Mouse (Mus musculus): ENCODE measurements around the gene Cdc6. TPM values are rescaled to one million over a fixed set of nuclear protein-coding genes. Genes with fewer than 3 reads are reported as not detected.

The Cdc6 gene
- total RNA-seq, 2 experiments from 2014 or later: 0.52 to 0.64 TPM

- Histone ChIP-seq H3K27ac (peak overlapping the region; percentile 81; the same call in 1 of the 2 replicates), H3K4me3 (no peak overlapping the region)
- no peak for TF ChIP-seq CTCF (conservative IDR thresholded peaks at IDR 0.05)
- DNase-seq (ENCODE audit: low spot score in 2 of 2): no peak
Measured at GRCm38 (mm10) chr11:98964616-98965415, 57.2 kb downstream of the Cdc6 start.

GRCm38 (mm10) chr11:98965416-98966077 lies 57.9 kb downstream of the Cdc6 start:
- Histone ChIP-seq H3K4me3 (no peak overlapping the region), H3K27ac (peak overlapping the region; percentile 53; the same call in 1 of the 2 replicates)
- DNase-seq (ENCODE audit: low spot score in 2 of 2): no peak
- no peak for TF ChIP-seq CTCF (conservative IDR thresholded peaks at IDR 0.05)

DNA sequence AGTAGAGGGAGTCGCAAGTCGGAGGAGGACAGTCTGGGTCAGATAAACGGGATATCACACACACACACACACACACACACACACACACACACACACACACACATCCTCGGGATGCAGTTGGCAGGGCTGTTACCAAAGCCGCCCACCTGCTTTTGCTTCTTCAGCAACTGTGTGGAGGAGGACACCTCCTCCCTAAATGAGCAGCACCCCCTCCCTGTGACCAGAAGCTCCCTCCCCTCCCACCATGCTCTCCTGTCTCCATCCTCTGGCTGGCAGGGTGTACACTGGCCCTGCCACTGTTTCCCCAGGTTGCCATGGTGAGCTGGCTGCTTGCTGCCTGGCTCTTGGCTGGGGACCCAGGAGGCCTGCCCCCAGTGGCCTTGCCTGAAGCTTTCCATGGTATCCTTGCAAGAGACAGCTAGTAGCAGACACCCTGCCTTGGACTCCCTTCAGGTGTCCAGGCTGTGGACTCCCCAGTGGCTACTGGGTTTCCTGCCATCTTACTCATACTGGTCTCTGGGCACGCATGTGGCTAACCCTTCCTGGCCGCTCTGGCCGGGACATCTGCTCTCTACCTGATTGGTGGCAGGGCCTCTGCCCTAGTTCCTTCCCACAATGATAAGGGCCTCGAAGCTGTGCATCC lies 59.0 kb downstream of the Cdc6 start:
- no peak overlapping the region for H3K4me3 ChIP-seq
- peak; percentile 67 for TF ChIP-seq CTCF (conservative IDR thresholded peaks at IDR 0.05)
- peak; percentile 73 to 81 for DNase-seq (ENCODE audit: low spot score in 2 of 2)
- H3K27ac ChIP-seq: peak overlapping the region; percentile 64; the same call in 1 of the 2 replicates

DNA sequence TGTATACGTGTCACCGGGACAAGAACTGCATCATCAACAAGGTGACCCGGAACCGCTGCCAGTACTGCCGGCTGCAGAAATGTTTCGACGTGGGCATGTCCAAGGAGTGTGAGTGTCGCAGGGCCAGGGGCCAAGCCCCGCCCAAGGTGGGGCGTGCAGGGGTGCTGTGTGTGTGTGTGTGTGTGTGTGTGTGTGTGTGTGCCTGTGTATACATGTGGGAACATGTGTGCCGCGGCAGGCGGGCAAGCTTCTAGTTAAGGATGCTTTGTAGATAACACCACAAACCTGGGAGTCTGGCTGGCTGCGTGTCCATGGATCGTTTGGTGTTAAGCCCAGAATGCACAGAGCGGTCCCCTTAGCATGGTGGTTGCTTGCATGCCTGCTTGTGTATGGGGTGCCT lies 60.5 kb downstream of the Cdc6 start:
- no peak for DNase-seq (ENCODE audit: low spot score in 2 of 2)
- no peak overlapping the region for H3K4me3 ChIP-seq
- no peak overlapping the region; the same call in 1 of the 2 replicates for H3K27ac ChIP-seq
- no peak for TF ChIP-seq CTCF (conservative IDR thresholded peaks at IDR 0.05)

DNA sequence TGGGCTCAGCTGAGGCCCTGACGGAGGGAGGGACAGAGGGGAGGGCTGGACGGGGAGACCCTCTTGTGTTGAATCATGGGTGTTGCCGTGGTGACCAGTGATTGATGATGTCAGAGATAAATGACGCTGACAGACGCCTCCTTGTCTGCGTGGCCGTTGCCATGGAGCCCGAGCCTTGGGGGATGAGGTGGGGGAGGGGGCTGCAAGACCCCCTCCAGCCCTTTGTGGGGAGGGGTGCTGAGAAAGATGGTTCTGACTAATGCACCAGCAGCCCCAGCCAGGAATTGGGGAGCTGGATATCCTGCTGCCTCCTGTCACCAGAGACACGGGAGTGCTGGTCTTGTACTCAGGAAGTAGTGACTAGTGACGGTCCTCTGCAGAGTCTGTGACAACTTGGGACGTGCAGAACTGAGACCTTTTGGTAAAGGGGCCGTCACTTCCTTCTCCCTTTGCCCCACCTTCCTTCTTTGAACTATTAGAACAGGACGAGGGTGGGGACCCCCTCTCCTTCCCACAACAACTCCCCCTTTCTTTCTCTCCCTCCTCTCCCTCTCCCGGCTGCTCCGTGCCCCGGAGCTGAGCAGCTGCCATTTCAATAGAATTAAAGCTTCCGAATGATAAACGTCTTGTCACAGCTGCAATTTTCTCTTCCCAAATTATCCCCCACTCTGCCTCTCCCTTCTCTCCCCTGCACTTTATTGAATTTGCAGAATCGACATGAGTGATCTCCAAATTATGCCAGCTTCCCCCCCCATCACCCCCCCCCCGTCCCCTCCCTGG lies 61.3 kb downstream of the Cdc6 start:
- no peak for TF ChIP-seq CTCF (conservative IDR thresholded peaks at IDR 0.05)
- no peak for DNase-seq (ENCODE audit: low spot score in 2 of 2)
- Histone ChIP-seq H3K4me3 (no peak overlapping the region), H3K27ac (peak overlapping the region; percentile 15; the same call in 1 of the 2 replicates)

GRCm38 (mm10) chr11:98969496-98969927 lies 61.9 kb downstream of the Cdc6 start:
- peak; percentile 83 to 87 for DNase-seq (ENCODE audit: low spot score in 2 of 2)
- no peak overlapping the region for H3K4me3 ChIP-seq
- no peak for TF ChIP-seq CTCF (conservative IDR thresholded peaks at IDR 0.05)
- H3K27ac ChIP-seq: peak overlapping the region; percentile 40; the same call in 1 of the 2 replicates

GRCm38 (mm10) chr11:98970191-98970925 lies 62.8 kb downstream of the Cdc6 start:
- peak overlapping the region; percentile 40; the same call in 1 of the 2 replicates for H3K27ac ChIP-seq

DNA sequence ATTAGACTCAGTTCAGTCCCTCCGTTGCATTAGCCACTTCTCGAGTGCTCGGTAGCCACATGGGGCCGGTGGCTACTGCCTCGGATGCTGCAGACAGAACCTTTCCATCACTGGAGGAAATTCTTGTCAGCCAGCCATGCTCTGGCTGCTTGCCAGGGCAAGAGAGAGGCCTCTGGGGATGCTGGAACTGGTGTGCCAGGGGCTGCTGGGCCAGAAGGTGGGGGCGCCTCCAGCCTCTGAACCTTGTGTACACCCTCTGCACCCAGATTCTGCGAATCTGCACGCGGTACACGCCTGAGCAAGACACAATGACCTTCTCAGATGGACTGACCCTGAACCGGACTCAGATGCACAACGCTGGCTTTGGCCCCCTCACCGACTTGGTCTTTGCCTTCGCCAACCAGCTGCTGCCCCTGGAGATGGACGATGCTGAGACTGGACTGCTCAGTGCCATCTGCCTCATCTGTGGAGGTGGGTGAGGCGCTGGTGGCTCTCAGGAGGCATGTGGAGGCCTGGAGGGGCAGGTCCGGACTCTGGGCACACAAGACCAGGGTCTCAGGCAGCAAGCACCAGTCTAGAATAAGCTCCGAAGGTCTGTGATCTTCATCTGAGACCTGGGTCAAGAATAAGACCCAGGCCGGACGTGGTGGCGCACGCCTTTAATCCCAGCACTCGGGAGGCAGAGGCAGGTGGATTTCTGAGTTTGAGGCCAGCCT lies 63.9 kb downstream of the Cdc6 start:
- no peak for TF ChIP-seq CTCF (conservative IDR thresholded peaks at IDR 0.05)
- H3K4me3 ChIP-seq: no peak overlapping the region
- peak in 1 of 2 experiments; percentile 59 for DNase-seq (ENCODE audit: low spot score in 2 of 2)
- no peak overlapping the region for H3K27ac ChIP-seq

More at GRCm38 (mm10) chr11:98970191-98970925, 62.8 kb downstream of the Cdc6 start:
- no peak for DNase-seq (ENCODE audit: low spot score in 2 of 2)
- TF ChIP-seq CTCF (conservative IDR thresholded peaks at IDR 0.05): no peak
- H3K4me3 ChIP-seq: no peak overlapping the region

GRCm38 (mm10) chr11:98972215-98972614 lies 64.6 kb downstream of the Cdc6 start:
- Histone ChIP-seq H3K4me3 (no peak overlapping the region), H3K27ac (no peak overlapping the region)
- DNase-seq (ENCODE audit: low spot score in 2 of 2): peak; percentile 71 to 90
- TF ChIP-seq CTCF (conservative IDR thresholded peaks at IDR 0.05): peak; percentile 93

- no peak overlapping the region for H3K27ac ChIP-seq
- no peak for DNase-seq (ENCODE audit: low spot score in 2 of 2)
- H3K4me3 ChIP-seq: no peak overlapping the region
- TF ChIP-seq CTCF (conservative IDR thresholded peaks at IDR 0.05): no peak
Measured at GRCm38 (mm10) chr11:98972801-98973360, 65.3 kb downstream of the Cdc6 start.

Other genes starting within 250 kb of the Cdc6 start
- gene Gsdma, start 243.4 kb upstream of the Cdc6 start, total RNA-seq (2021): not detected
- 100 to 1,000 TPM; 123 to 125 TPM for gene Psmd3, start 225.2 kb upstream of the Cdc6 start, total RNA-seq (2021)
- gene Csf3, start 206.5 kb upstream of the Cdc6 start, total RNA-seq (2021): not detected
- gene Med24, start 178.4 kb upstream of the Cdc6 start, total RNA-seq (2021): 100 to 1,000 TPM; 146 to 148 TPM
- gene Thra, start 167.2 kb upstream of the Cdc6 start, total RNA-seq (2021): 1,000 to 10,000 TPM in 1 of 2 experiments, 100 to 1,000 TPM in 1; 996 to 1,082 TPM
- gene Nr1d1, start 132.5 kb upstream of the Cdc6 start, total RNA-seq (2021): 10 to 100 TPM; 93.2 to 94.0 TPM
- 100 to 1,000 TPM; 168 to 178 TPM for gene Msl1, start 112.3 kb upstream of the Cdc6 start, total RNA-seq (2021)
- 10 to 100 TPM; 61.0 to 62.1 TPM for gene Casc3, start 102.9 kb upstream of the Cdc6 start, total RNA-seq (2021)
- gene Rapgefl1, start 71.0 kb upstream of the Cdc6 start, total RNA-seq (2021): 100 to 1,000 TPM; 213 to 240 TPM
- 10 to 100 TPM; 68.6 to 70.9 TPM for gene Wipf2, start 44.2 kb upstream of the Cdc6 start, total RNA-seq (2021)
- gene Rara, start 20.0 kb downstream of the Cdc6 start, total RNA-seq (2021): 10 to 100 TPM; 15.4 to 19.0 TPM
- gene Gjd3, start 75.2 kb downstream of the Cdc6 start, total RNA-seq (2021): 1 to 10 TPM; 1.3 to 2.0 TPM
- 1 to 10 TPM; 1.7 to 3.0 TPM for gene Top2a, start 116.4 kb downstream of the Cdc6 start, total RNA-seq (2021)
- 10 to 100 TPM; 69.4 to 71.9 TPM for gene Igfbp4, start 133.4 kb downstream of the Cdc6 start, total RNA-seq (2021)
- gene Tns4, start 181.5 kb downstream of the Cdc6 start, total RNA-seq (2021): not detected
- not detected for gene Ccr7, start 247.3 kb downstream of the Cdc6 start, total RNA-seq (2021)